Mouse (Mus musculus): ENCODE measurements around the gene Tmem238.

Gene Tmem238

GRCm38 (mm10) chr7:4792278-4793212 is 3.1 kb upstream of the Tmem238 start, which contains the start of gene Rpl28:
TSS of gene Rpl28 (plus strand) at chr7:4792874.
- DNase-seq (ENCODE audit: low read depth, low spot score) = peak; percentile 90

DNA sequence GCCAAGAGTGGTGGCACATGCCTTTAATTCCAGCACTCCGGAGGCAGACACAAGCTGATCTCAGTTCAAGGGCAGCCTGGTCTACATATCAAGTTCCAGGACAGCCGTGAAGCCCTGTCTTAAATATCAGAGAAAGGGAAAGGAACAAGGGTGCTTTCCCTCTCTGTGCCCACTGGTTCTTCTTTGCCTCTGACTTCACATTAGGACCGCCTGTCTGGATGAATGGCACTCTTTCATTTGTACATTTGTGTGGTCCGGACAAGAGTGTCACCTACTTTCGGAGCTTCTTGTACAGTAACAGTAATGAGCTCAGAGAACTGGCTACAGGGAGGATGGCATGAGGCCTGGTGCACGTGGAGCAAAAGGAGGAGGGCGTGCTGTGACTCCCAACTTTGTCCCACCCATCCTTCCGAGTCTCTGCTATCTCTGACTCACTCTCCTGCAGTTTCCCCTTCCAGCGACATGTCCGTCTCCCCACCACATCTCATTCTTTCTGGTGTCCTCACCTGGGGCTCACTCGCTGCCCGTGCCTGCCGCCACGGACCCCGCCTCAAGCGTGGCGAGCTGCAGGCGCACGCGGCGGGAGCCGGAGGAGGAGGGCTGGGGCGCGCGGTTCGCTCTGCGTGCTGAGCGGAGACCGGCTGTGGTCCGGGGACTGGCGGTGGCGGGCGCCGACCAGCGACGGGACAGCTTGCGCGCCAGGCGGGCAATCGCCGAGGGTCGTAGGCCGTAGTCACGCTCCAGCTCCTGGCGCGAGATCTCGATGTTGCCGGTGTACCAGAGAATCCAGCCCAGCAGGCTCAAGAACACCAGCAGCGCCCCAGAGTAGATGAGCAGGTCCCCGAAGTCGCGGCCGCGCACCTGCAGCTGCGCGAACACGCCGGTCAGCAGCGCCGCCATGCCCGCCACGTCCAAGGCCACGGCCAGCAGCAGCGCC is 689 bp downstream of the Tmem238 start:
- DNase-seq (ENCODE audit: low read depth, low spot score) = no peak

DNA sequence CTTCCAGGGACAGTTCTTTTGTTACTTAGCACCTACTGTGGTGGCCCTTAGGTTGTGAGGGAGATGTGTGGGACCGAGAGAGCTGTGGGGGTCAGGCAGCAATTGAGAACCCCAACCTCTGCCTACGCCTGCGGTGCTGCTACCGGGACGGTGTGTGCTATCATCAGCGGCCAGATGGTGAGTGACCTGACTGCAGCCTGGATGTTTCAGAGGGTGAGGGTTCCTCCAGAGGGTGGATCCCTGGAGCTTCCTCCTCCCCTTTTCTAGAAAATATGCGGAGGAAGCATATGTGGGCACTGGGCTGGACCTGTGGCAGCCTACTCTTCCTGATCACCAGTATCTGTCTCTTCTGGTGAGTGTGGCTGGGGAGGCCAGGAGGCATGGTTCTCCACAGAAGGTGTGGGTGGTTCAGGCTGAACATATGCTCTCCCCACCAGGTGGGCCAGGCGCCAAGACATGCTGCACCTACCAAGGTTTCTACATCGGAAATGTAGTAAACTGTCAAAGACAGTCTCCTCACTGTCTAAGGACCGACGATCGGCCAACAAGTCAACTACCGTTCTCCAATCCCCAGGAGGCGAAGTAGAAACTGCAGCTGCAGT is 5.7 kb downstream of the Tmem238 start:
- no peak for DNase-seq (ENCODE audit: low read depth, low spot score)

DNA sequence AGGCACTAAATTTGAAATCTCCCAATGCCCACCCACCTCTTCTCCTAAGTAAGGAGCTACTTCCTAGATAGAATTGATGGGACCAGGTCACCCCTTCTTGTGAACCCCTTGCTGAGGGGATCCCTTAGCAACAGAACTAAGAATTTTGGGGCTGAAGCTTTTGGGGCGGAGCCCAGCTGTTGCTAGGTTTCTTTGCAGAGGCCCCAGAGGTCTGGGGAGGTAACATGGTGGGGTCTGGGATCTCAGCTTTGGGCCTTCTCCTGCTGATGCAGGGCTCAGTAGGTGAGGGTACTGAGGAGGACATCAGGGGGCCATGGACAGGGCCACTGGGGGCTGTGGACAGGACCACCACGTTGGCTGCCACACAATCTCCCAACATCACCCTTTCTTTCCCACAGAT is 6.7 kb downstream of the Tmem238 start, which contains the start of the genes Il11 and Tmem190:
Il11 (minus strand) TSS at position 101 of the 400 bp plus-strand sequence.
Tmem190 (plus strand) TSS at position 179 of the 400 bp plus-strand sequence.
- DNase-seq (ENCODE audit: low read depth, low spot score) = no peak

- DNase-seq (ENCODE audit: low read depth, low spot score) = no peak
These were observed 7.3 kb downstream of the Tmem238 start for GRCm38 (mm10) chr7:4782130-4782529.

- DNase-seq (ENCODE audit: low read depth, low spot score) = no peak
These were observed 9.5 kb downstream of the Tmem238 start for GRCm38 (mm10) chr7:4779921-4780320.

GRCm38 (mm10) chr7:4777851-4778637 is 11.4 kb downstream of the Tmem238 start:
- no peak for DNase-seq (ENCODE audit: low read depth, low spot score)

GRCm38 (mm10) chr7:4776861-4777830 is 12.3 kb downstream of the Tmem238 start:
- DNase-seq (ENCODE audit: low read depth, low spot score) = peak; percentile 66

DNA sequence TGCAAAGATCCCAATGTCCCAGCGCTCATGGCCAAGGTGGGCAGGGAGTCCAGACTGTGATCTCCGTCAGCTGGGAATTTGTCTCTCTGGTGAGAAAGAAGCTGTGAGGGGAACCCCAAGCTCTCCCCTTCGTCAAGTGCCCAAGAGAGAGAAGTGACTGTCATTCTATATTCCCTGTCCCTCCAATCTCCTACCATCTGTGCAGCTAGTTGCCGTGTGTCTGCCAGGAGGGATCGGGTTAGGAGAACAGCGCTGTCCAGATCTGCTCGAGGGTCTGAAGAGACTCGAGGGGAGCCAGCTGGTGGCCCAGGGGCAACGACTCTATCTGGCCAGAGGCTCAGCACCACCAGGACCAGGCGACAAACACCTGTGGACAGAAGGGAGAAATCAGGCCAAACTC is 13.3 kb downstream of the Tmem238 start:
- no peak for DNase-seq (ENCODE audit: low read depth, low spot score)

DNA sequence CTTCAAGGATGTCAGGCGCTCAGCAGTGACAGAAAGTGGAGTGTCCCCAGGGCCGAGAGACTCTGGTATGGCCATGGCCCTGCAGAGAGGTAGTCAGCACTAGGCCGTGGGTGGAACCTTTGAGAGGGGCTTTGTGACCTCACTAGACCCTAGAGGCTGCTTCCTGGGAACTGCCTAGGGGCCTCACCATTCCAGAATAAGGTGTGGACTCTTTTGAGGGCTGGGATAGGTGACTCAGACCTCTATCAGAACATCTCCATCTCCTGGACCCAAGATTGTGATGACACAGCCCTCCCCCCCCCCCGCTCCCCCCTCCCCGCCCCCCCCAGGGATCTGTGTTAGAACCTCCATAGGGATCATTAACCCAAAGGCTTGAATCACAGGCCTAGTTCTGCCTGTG is 18.3 kb downstream of the Tmem238 start, which contains the start of gene Fam71e2:
Fam71e2 (minus strand) TSS at position 101 of the 400 bp plus-strand sequence.
- no peak for DNase-seq (ENCODE audit: low read depth, low spot score)

GRCm38 (mm10) chr7:4764946-4765710 is 24.3 kb downstream of the Tmem238 start:
- DNase-seq (ENCODE audit: low read depth, low spot score) = no peak

GRCm38 (mm10) chr7:4759670-4760069 is 29.8 kb downstream of the Tmem238 start:
- DNase-seq (ENCODE audit: low read depth, low spot score) = no peak

DNA sequence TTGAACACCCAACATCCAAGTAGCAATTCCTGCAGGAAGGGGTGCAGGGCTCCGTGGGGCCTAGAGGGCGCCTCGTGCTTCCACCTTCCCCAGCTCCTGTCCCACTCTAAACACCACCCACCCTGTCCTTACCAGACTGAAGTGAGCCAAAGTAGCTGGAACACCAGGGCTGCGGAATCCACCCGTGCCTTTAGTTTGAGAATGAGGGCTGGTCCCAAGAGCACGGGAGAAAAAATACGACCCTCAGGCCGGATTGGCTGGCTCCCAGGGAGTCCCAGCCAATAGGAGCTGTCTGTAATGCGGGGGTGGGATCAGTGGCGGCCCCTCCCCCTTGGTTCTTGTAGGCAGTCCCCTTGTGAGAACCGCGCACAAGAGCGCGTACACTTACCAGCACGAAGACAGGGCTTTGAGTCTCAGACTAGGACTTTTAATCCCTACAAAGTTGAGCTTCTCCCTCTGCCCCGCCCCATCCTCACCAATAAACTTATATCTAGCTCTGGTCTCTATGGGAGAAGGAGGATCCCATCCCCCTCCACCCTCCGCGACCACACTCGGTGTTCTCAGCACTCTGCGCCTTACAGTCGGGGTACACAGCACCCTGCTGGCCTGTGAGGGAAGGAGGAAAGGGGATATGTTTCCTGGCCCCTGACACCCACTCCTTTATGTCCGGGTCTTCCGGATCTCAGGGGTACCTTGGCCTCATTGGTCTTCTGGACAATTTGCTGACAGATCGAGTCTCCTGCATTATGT is 36.5 kb downstream of the Tmem238 start, which contains the start of gene Cox6b2:
Cox6b2 (minus strand) TSS at position 274 of the 750 bp plus-strand sequence.
- peak; percentile 89 for DNase-seq (ENCODE audit: low read depth, low spot score)

DNA sequence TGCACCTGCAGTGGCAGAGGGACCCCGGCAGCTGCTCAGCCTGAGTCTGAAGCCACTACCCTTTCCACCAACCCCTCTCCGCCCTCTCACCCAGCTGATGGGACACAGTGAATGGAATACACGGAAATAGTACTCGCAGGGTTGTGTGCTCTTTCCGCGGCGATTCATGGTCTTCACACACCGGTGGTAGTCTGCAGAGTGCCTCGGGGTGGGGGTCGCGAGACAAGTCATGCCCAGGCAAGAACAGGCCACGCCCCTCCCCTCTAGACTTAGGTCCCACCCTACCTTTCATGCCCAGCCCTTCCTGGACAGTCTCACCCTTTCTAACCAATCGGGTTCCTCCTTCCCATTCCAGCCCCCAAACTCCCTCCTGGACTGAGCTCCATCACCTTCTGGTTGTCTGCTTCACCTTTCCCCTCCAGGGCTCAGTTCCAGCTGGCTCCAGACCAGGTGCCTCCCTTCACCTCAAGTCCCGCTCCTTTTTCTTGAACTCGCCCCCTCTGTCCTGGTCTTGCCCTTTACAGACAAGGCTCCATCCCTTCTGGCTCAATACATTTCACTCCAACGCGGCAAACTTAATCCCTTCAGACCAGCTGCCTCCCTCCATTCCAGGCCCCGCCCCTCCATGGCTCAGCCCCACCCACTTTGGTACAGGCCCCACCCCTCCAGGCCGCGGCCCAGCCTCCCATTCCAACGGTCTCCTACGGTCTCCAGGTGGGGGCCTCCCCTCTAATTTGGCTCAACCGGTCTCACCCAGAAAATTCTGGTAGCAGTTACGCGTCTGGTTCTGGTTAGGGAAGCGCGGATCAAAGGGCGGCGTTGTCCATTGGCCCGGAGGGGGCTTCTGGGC is 37.3 kb downstream of the Tmem238 start:
- peak; percentile 88 for DNase-seq (ENCODE audit: low read depth, low spot score)

DNA sequence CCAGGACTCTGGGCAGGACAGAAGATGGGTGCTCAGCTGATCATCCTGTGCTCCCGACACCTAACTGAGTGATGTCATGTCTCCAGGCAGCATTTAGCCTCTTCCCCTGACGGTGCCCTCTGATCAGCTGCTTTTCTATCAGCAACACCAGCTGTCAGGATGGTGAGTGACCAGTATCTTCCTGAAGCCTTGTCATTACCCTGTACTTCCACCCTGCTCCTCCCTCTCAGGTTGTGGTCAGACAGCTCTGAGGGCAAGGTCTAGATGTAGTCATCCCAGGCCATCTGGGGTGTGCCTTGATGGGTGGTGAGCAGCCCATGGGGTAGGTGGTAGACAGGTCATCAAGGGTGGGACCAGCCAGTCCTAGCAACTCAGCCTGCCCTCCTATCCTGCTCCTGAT is 40.3 kb downstream of the Tmem238 start:
- DNase-seq (ENCODE audit: low read depth, low spot score) = no peak

GRCm38 (mm10) chr7:4748321-4748720 is 41.1 kb downstream of the Tmem238 start:
- no peak for DNase-seq (ENCODE audit: low read depth, low spot score)

Data from WW6 (cell line).